Mouse (Mus musculus) lung, postnatal 36 days (tissue): ENCODE data around the gene 1700013F07Rik.
"Not testable (repeated sequence)": the region's sequence is repeated elsewhere in the genome, so short reads cannot be mapped to it uniquely, and the experiment has no call there.

ENCODE experiments used
- DNase-seq: peaks from one replicate; pipeline ENCODE4 v3.0.0; 2022; ENCODE audit warnings: mixed read lengths

Gene 1700013F07Rik

GRCm38 (mm10) chr3:108533951-108534350, at the start of gene 1700013F07Rik:
TSS of gene 1700013F07Rik (plus strand) at chr3:108534150.
- no peak for DNase-seq

GRCm38 (mm10) chr3:108484749-108485148, 49.2 kb upstream of the 1700013F07Rik start:
- DNase-seq = no peak

- no peak for DNase-seq
Measured at GRCm38 (mm10) chr3:108489968-108490367, 44.0 kb upstream of the 1700013F07Rik start.

- no peak for DNase-seq
Measured at GRCm38 (mm10) chr3:108494861-108495474, 39.0 kb upstream of the 1700013F07Rik start.

GRCm38 (mm10) chr3:108495486-108495885, 38.5 kb upstream of the 1700013F07Rik start:
- no peak for DNase-seq

- peak; percentile 21 for DNase-seq
Measured at GRCm38 (mm10) chr3:108497602-108498001, 36.3 kb upstream of the 1700013F07Rik start.

- DNase-seq = no peak
Measured at GRCm38 (mm10) chr3:108499826-108500225, 34.1 kb upstream of the 1700013F07Rik start.

GRCm38 (mm10) chr3:108501411-108501810, 32.5 kb upstream of the 1700013F07Rik start:
- DNase-seq = not testable (repeated sequence)

GRCm38 (mm10) chr3:108503908-108504307, 30.0 kb upstream of the 1700013F07Rik start:
- DNase-seq = no peak

- DNase-seq = no peak
Measured at GRCm38 (mm10) chr3:108508745-108509474, 25.0 kb upstream of the 1700013F07Rik start.

GRCm38 (mm10) chr3:108510156-108510555, 23.8 kb upstream of the 1700013F07Rik start:
- no peak for DNase-seq

- no peak for DNase-seq
Measured at GRCm38 (mm10) chr3:108510716-108511483, 23.1 kb upstream of the 1700013F07Rik start.

GRCm38 (mm10) chr3:108513465-108513864, 20.5 kb upstream of the 1700013F07Rik start:
- DNase-seq = no peak

GRCm38 (mm10) chr3:108518276-108518675, 15.7 kb upstream of the 1700013F07Rik start:
- DNase-seq = no peak

GRCm38 (mm10) chr3:108523415-108523814, 10.5 kb upstream of the 1700013F07Rik start:
- DNase-seq = no peak

GRCm38 (mm10) chr3:108528489-108528888, 5.5 kb upstream of the 1700013F07Rik start:
- DNase-seq = no peak

GRCm38 (mm10) chr3:108533114-108533885, 650 bp upstream of the 1700013F07Rik start:
- peak; percentile 75 for DNase-seq

GRCm38 (mm10) chr3:108535896-108536516, 2.1 kb downstream of the 1700013F07Rik start:
- no peak for DNase-seq

GRCm38 (mm10) chr3:108536517-108537260, 2.7 kb downstream of the 1700013F07Rik start, which contains the start of gene 5330417C22Rik:
TSS of gene 5330417C22Rik (minus strand) at chr3:108536536.
- DNase-seq = peak; percentile 69

- peak; percentile 94 for DNase-seq
Measured at GRCm38 (mm10) chr3:108537303-108537702, 3.4 kb downstream of the 1700013F07Rik start.

GRCm38 (mm10) chr3:108542299-108542698, 8.3 kb downstream of the 1700013F07Rik start:
- DNase-seq = no peak
